Mouse (Mus musculus): Measurements from ENCODE around the gene Tnfsf18. TPM values are rescaled to one million over a fixed set of nuclear protein-coding genes. Genes with fewer than 3 reads are reported as not detected.
A peak's percentile ranks its signal among the peaks of the same experiment; 100 is the strongest.

Gene Tnfsf18
- not detected for total RNA-seq (2021)

GRCm38 (mm10) chr1:161494343-161494742 lies at the start of gene Tnfsf18:
Gene Tnfsf18, plus strand, starts transcription at chr1:161494655.
- DNase-seq (ENCODE audit: extremely low spot score in 1 of 2, low spot score in 1 of 2) = peak in 1 of 2 experiments; percentile 44

DNA sequence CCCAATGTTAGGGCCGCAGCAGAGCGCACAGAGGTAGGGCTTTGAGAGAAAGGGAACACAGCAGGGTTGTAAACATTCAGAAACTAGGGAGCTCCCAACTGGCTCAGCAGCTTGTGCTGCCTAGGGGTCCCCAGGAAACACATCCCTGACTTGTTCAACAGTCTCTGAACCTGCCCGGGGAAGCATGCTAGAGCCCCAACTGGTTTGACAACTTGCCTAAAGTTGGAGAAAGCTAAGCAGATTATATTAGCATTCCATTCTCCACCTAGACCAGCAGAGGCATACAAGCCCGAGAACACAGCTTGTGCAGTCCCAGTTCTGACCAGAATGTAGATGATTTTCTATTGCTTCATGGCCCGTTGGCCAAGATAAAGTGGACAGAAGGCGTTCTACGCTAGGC lies 49.6 kb upstream of the Tnfsf18 start:
- DNase-seq (ENCODE audit: extremely low spot score in 1 of 2, low spot score in 1 of 2) = no peak

- DNase-seq (ENCODE audit: extremely low spot score in 1 of 2, low spot score in 1 of 2) = no peak
Measured at GRCm38 (mm10) chr1:161451683-161452245, 42.7 kb upstream of the Tnfsf18 start.

DNA sequence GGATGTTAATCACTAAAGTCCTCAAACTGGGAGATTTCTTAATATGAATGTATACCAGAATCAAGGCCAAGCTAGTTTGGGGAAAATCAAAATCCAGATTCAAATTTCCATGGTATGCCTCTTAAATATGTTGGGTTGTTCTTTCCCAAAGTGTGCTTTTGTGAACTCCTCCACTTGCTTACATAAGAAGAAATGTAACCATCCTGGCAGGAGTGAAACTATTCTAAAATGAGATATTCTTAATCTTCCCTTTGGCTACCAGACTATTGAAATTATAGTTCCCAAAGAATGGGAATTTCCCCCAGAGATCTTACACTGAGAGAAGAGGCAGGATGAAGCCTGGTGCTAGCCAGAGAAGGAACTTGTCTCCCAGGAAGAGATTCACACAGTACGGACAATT lies 42.2 kb upstream of the Tnfsf18 start:
- DNase-seq (ENCODE audit: extremely low spot score in 1 of 2, low spot score in 1 of 2) = no peak

DNA sequence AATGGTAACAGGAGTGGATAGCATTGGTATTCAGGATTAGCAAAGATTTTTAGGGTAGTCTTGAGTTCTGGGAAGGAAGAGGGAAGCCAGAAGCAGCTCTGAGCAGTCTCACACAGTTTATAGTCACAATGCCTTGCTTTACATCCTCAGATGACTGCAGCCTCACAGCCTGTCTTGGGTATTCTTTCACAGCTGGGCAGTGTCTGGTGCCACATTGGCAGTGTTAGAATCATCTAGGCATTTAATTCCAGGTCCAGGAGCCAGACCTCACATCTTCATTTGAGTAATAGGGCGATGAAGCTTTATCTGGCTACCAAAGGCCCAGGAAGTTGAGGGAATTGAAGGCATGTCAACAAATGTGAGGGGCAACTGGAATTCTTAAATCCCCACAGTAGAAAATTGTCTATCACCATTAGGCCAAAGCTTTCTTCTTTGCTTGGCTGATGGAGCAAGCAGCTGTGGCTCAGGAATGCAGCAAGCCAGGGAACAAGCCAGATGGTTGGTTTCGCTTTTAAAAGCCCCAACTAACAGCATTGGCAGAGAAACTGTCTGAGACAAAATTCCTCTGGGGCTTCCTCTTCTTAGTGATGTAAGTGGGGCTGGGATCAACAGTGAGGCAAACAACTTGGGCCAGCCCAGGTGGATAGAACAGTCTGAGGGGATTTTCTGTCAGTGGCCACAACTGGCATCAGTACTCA lies 30.9 kb upstream of the Tnfsf18 start:
- no peak for DNase-seq (ENCODE audit: extremely low spot score in 1 of 2, low spot score in 1 of 2)

DNA sequence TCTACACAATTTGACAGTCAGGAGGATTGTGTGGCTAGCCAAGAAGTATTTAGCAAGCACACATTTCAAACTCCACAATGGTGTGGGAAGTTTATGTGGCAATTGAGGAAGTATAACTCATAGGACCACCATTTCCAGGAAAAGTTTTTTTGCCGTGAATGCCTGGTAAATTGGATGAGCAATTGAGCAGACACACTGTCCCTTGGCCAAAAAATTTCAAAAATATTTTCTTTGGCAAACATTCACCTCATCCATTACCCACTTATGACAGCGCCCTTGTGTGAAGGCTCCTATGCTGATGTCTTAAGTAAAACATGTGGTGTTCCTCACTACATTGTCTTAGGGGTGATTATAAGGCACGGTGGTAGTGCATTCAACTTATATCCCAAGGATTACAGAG lies 17.2 kb upstream of the Tnfsf18 start:
- DNase-seq (ENCODE audit: extremely low spot score in 1 of 2, low spot score in 1 of 2) = no peak

- no peak for DNase-seq (ENCODE audit: extremely low spot score in 1 of 2, low spot score in 1 of 2)
Measured at GRCm38 (mm10) chr1:161479854-161480253, 14.6 kb upstream of the Tnfsf18 start.

DNA sequence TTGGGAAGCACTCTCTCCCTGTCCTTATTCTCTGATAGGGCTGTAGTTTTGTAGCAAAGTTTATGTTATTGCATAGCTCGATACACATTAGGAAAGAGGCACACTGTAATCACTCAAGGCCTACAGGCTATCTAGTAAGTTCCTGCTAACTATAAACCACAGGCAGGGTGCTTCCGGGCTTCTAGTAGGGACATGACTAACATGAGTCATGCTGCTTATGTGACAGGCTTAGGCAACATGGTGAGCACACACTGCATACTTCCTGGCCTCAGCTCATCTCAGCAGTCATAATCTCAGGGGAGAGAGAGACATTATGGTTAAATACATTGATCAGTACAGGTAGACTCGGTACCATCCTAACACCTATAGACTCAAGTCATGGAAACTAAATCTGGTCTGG lies 12.2 kb upstream of the Tnfsf18 start:
- no peak for DNase-seq (ENCODE audit: extremely low spot score in 1 of 2, low spot score in 1 of 2)

- no peak for DNase-seq (ENCODE audit: extremely low spot score in 1 of 2, low spot score in 1 of 2)
Measured at GRCm38 (mm10) chr1:161487069-161487468, 7.4 kb upstream of the Tnfsf18 start.

GRCm38 (mm10) chr1:161491766-161492165 lies 2.7 kb upstream of the Tnfsf18 start:
- no peak for DNase-seq (ENCODE audit: extremely low spot score in 1 of 2, low spot score in 1 of 2)

DNA sequence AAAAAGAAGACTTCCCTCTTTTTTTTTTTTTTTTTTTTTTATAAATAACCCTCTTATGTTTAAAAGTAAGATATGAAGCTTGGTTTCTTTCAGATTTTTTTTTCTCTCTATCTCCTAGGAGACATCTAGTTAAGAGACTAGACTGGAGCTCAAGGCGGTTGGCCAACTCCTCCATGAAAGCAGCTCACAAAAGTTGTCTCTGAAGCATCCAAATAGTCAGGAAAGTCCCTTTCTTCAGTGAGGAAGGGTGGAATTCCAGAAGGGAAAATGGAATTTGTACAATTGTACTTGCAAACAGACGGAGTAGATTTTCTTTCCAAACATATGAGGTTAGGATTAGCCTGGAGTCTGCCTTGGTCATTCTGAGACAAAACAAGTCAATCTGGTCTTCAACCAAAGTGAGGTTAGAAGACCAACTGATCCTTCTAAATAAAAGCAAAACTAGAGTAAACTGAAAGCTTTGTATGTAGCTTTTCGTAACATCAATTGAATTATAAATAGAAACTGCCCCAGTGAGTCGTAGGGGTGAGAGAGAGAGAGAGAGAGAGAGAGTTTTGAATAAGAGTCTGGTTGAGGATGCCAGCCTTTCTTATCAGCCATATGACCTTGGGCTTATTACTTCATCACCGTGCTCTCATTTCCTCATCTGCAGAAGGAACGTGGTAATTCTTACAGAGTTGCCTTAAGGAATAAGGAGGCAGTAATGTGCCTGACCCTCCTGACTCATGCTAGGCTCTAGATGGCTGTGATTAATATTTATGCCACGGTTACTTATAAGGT lies 2.6 kb downstream of the Tnfsf18 start:
- DNase-seq (ENCODE audit: extremely low spot score in 1 of 2, low spot score in 1 of 2) = no peak

- DNase-seq (ENCODE audit: extremely low spot score in 1 of 2, low spot score in 1 of 2) = no peak
Measured at GRCm38 (mm10) chr1:161500114-161500810, 5.8 kb downstream of the Tnfsf18 start.

DNA sequence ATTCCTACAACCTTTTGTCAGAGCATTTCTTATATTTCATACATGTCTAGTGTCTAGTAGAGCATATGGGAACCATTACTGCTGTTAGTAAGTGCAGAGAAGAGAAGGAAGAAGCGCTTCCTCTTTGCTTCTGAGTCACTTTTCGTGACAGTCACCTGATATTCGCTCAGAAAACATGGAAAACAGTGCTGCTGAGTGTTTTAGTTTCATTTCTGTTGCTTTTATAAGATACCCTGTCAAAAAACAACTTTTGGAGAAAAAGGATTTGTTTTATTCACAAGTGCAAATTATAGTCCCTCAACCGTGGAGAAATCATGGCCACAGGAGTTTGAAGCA lies 6.3 kb downstream of the Tnfsf18 start:
- no peak for DNase-seq (ENCODE audit: extremely low spot score in 1 of 2, low spot score in 1 of 2)

DNA sequence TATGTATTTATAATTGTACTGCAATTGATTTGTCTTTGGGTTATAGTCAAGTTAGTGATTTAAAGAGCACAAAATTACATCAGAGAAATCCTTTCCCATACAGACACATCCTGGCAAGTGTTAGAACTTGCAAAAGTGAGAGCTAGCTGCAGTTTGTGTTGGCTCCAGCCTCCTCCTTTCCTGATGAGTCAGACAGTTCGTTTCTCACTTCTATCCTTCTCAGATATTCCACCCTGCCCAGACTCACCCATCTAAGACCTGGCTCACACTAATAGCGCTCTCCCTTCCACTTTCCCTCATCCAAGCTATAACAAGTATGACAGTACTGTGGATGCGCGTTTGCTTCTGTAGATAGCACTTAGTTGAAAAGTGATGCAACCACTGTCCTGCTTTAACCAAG lies 11.9 kb downstream of the Tnfsf18 start:
- DNase-seq (ENCODE audit: extremely low spot score in 1 of 2, low spot score in 1 of 2) = no peak

DNA sequence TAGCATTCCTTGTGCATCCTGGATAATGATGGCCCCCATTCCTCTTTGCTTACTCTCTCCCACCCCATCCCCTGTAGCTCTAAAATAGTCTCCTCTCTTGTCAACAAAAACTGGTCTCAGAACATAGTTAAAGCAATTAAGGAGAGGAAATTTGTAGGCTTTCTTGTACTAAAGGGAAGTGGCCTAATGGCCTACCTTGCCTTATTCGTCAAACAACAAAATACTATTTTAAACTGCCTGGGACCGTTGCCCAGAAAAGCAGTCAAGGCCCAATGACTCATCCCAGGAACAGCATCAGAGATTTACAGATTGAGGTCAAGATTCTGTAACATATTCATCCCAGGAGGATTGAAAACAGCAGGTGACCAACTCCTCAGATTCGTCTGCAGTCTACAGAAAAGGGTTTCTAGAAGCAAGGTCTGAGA lies 13.2 kb downstream of the Tnfsf18 start:
- no peak for DNase-seq (ENCODE audit: extremely low spot score in 1 of 2, low spot score in 1 of 2)

DNA sequence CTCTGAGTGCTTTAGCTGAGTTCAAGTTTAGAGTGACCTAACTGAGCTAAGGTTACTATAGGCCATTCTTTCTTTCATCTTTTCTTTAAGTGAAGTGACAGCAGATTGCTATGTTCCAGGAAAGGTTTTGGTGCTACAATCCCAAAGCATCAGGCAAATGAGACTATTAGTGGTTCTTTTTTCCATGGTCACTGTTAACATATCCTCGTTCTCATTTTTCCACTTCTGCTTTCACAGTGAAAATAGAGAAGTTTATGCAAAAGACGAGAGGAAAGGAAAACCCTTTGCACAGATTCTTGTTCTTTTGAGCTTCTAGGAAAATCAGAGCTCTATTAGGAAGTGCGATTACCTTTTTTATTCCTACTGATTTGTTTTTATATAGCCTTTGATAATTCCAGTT lies 22.9 kb downstream of the Tnfsf18 start:
- no peak for DNase-seq (ENCODE audit: extremely low spot score in 1 of 2, low spot score in 1 of 2)

DNA sequence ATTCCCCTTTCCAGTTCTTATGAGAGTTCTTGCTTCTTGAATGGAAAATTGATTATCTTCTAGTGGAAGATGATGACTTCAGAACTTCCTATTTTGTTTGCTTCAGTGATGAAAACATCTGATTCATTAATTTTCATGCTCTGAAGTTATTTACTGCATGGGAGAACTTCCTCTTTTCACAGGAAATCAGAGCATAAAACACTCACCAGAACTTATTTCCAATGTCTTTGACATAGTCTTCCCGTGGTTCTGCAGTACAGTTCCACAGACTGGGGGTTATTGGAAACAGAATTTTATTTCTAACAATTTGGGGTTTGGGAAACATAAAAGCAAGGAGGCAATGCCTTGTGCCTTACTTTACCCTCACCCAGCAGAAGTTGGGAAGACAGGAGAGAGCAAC lies 25.8 kb downstream of the Tnfsf18 start:
- no peak for DNase-seq (ENCODE audit: extremely low spot score in 1 of 2, low spot score in 1 of 2)

DNA sequence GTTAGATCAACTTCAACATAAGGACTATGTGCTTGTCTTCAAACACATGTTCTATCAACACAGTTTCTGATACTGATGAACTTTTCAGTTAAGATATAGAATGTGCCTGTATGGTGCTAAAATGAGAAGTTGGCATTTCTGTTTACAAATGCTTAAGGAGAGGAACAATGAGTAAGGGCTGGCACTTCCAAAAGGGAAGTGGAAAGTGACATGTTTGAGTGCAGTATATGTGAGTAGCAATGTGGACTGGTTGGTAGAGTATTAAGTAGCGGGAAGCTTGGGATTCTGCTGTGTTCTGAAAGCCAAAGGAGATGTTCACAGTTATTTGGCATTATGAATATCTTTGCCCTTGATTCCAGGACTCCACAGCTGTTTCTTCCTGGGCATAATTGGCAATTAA lies 33.7 kb downstream of the Tnfsf18 start:
- DNase-seq (ENCODE audit: extremely low spot score in 1 of 2, low spot score in 1 of 2) = no peak

DNA sequence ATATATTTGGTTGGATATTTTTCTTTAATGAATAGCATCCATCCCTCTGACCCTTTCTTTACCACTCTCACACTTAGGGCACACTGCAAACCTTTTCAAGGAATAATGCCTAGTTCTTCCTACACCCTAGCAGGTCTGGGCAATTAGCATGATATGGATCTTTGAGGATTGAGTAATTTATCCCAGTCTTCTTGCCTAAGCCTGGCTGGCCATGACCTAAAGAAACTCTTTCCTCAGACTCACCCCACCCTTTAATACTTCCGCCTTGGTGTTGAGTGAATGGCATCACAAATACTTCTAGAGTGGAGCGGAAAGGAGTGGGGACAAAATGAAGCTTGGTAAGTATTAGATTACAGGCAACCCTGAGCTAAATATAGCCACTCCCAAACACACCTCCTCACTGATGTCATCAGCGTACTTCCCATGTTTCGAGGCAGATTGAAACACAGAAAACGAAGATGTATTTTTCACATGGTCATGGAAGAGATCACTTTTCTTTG lies 56.2 kb downstream of the Tnfsf18 start:
- DNase-seq (ENCODE audit: extremely low spot score in 1 of 2, low spot score in 1 of 2) = no peak

- DNase-seq (ENCODE audit: extremely low spot score in 1 of 2, low spot score in 1 of 2) = no peak
Measured at GRCm38 (mm10) chr1:161552098-161552497, 57.6 kb downstream of the Tnfsf18 start.
